25 mouse cellular contexts compared by ENCODE assay signal in the genomic region with DNA sequence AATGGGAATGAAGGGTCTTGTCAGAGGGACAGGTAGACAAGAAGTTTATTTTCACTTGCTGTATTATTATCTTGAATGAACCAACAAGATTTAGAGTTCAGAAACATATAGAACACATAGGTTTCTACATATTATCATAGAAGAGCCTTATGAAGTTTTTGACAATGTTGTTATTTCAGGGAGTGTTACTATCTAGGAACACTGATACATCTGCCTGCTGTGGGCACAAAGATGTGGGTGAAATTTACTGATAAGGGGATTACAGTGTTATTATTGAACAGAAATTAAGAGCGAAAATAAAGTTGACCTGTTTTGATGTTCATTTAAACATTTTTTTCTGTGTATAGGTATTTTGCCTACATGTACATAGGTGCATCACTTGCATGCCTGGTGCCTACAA.
"Had no signal": no experiment of that assay in that cellular context is flagged by ENCODE, and none has a peak within 500 bp of the region (broad histone marks: within the 10 kb centered on the region; RNA-seq: fewer than 3 reads in every experiment).

No protein-coding gene starts in this region.

- H3K36me3 ChIP-seq: heart, embryonic 10.5 days; heart, embryonic 12.5 days; hindbrain, embryonic 10.5 days; hindbrain, embryonic 12.5 days; intestine, embryonic 15.5 days; limb, embryonic 12.5 days had no signal

- H3K4me1 ChIP-seq: intestine, embryonic 15.5 days; limb, embryonic 12.5 days had no signal

- H3K4me3 ChIP-seq: heart, embryonic 10.5 days; heart, embryonic 12.5 days; hindbrain, embryonic 10.5 days; hindbrain, embryonic 12.5 days; intestine, embryonic 15.5 days; layer of hippocampus, adult 2 months; left cerebral cortex, adult 2 months; limb, embryonic 10.5 days; limb, embryonic 12.5 days had no signal

- H3K4me2 ChIP-seq: heart, embryonic 12.5 days; hindbrain, embryonic 12.5 days; hindbrain, embryonic 14.5 days; intestine, embryonic 15.5 days; limb, embryonic 12.5 days; liver, embryonic 11.5 days had no signal

- H3K9ac ChIP-seq: heart, embryonic 12.5 days; hindbrain, embryonic 12.5 days; hindbrain, embryonic 14.5 days; intestine, embryonic 15.5 days; limb, embryonic 12.5 days had no signal

- ATAC-seq: hindbrain, embryonic 16.5 days; inflammation-experienced regulatory T-cells, adult 6 months; intestine, embryonic 15.5 days; intestine, postnatal 0 days had no signal

- H3K27me3 ChIP-seq: heart, embryonic 12.5 days; intestine, embryonic 15.5 days; limb, embryonic 12.5 days had no signal

- H3K9me3 ChIP-seq: heart, embryonic 10.5 days; heart, embryonic 12.5 days; hindbrain, embryonic 10.5 days; hindbrain, embryonic 12.5 days; intestine, embryonic 15.5 days; limb, embryonic 10.5 days; limb, embryonic 12.5 days had no signal

- H3K27ac ChIP-seq: heart, embryonic 10.5 days; hindbrain, embryonic 10.5 days; hindbrain, embryonic 12.5 days; hindbrain, embryonic 14.5 days; intestine, embryonic 15.5 days; layer of hippocampus, adult 2 months; left cerebral cortex, adult 2 months; limb, embryonic 10.5 days; limb, embryonic 12.5 days had no signal

- DNase-seq: gastrocnemius, postnatal 14 days; gastrocnemius, postnatal 36 days; heart, adult 18-20 months; heart, postnatal 10 days; heart, postnatal 4 days; kidney, adult 18-20 months; kidney, adult 8-10 months; kidney, postnatal 10 days; kidney, postnatal 25 days; kidney, postnatal 4 days; liver had no signal
